Mouse (Mus musculus): Measurements from ENCODE around the gene Gm13290.
"Not testable (repeated sequence)": the region's sequence is repeated elsewhere in the genome, so short reads cannot be mapped to it uniquely, and the experiment has no call there.

Gene Gm13290

GRCm38 (mm10) chr4:88773534-88773933 lies at the start of gene Gm13290:
Gene Gm13290, plus strand, starts transcription at chr4:88773834.
- in situ Hi-C loops (cut with MseI, MboI), result not testable (repeated sequence)

- in situ Hi-C loops (cut with MseI, MboI), result no loop called here
Measured at GRCm38 (mm10) chr4:88726727-88727126, 46.9 kb upstream of the Gm13290 start.

GRCm38 (mm10) chr4:88727324-88727723 lies 46.3 kb upstream of the Gm13290 start:
- in situ Hi-C loops (cut with MseI, MboI), result no loop called here

- in situ Hi-C loops (cut with MseI, MboI), result no loop called here
Measured at GRCm38 (mm10) chr4:88738480-88738879, 35.2 kb upstream of the Gm13290 start.

- in situ Hi-C loops (cut with MseI, MboI), result no loop called here
Measured at GRCm38 (mm10) chr4:88739036-88739435, 34.6 kb upstream of the Gm13290 start.

GRCm38 (mm10) chr4:88741426-88741825 lies 32.2 kb upstream of the Gm13290 start:
- in situ Hi-C loops (cut with MseI, MboI), result no loop called here

- in situ Hi-C loops (cut with MseI, MboI), result no loop called here
Measured at GRCm38 (mm10) chr4:88742771-88743371, 30.8 kb upstream of the Gm13290 start.

- in situ Hi-C loops (cut with MseI, MboI), result no loop called here
Measured at GRCm38 (mm10) chr4:88744207-88744606, 29.4 kb upstream of the Gm13290 start.

- in situ Hi-C loops (cut with MseI, MboI), result no loop called here
Measured at GRCm38 (mm10) chr4:88749926-88750325, 23.7 kb upstream of the Gm13290 start.

GRCm38 (mm10) chr4:88754818-88755340 lies 18.8 kb upstream of the Gm13290 start, which contains the start of gene Gm13271:
Gene Gm13271, plus strand, starts transcription at chr4:88754868.
- in situ Hi-C loops (cut with MseI, MboI), result not testable (repeated sequence)

GRCm38 (mm10) chr4:88756581-88757513 lies 16.8 kb upstream of the Gm13290 start:
- in situ Hi-C loops (cut with MseI, MboI), result not testable (repeated sequence)

- in situ Hi-C loops (cut with MseI, MboI), result not testable (repeated sequence)
Measured at GRCm38 (mm10) chr4:88757628-88758031, 16.0 kb upstream of the Gm13290 start.

GRCm38 (mm10) chr4:88758751-88759150 lies 14.9 kb upstream of the Gm13290 start:
- in situ Hi-C loops (cut with MseI, MboI), result not testable (repeated sequence)

- in situ Hi-C loops (cut with MseI, MboI), result not testable (repeated sequence)
Measured at GRCm38 (mm10) chr4:88759610-88760268, 13.9 kb upstream of the Gm13290 start, which contains the start of gene Gm13283. Gene Gm13283, plus strand, starts transcription at chr4:88760119.

- in situ Hi-C loops (cut with MseI, MboI), result not testable (repeated sequence)
Measured at GRCm38 (mm10) chr4:88760431-88760830, 13.2 kb upstream of the Gm13290 start.

GRCm38 (mm10) chr4:88761776-88762175 lies 11.9 kb upstream of the Gm13290 start:
- in situ Hi-C loops (cut with MseI, MboI), result not testable (repeated sequence)

GRCm38 (mm10) chr4:88762341-88762740 lies 11.3 kb upstream of the Gm13290 start:
- in situ Hi-C loops (cut with MseI, MboI), result not testable (repeated sequence)

GRCm38 (mm10) chr4:88763384-88764018 lies 10.1 kb upstream of the Gm13290 start:
- in situ Hi-C loops (cut with MseI, MboI), result not testable (repeated sequence)

- in situ Hi-C loops (cut with MseI, MboI), result not testable (repeated sequence)
Measured at GRCm38 (mm10) chr4:88776622-88777021, 3.0 kb downstream of the Gm13290 start, which contains the start of gene Gm13289. Gene Gm13289, plus strand, starts transcription at chr4:88776922.

- in situ Hi-C loops (cut with MseI, MboI), result not testable (repeated sequence)
Measured at GRCm38 (mm10) chr4:88779550-88779949, 5.9 kb downstream of the Gm13290 start, which contains the start of gene Gm13272. Gene Gm13272, plus strand, starts transcription at chr4:88779850.

GRCm38 (mm10) chr4:88780320-88780719 lies 6.7 kb downstream of the Gm13290 start:
- in situ Hi-C loops (cut with MseI, MboI), result not testable (repeated sequence)
